Mouse (Mus musculus): ENCODE results near the gene Rrm2. TPM values are rescaled to one million over a fixed set of nuclear protein-coding genes. Genes with fewer than 3 reads are reported as not detected.

Gene Rrm2
- total RNA-seq, 2 experiments from 2014 or later = 6.3 to 7.6 TPM

- DNase-seq (ENCODE audit: low spot score in 2 of 2) = no peak
Measured at GRCm38 (mm10) chr12:24746579-24747296, 38.7 kb downstream of the Rrm2 start.

GRCm38 (mm10) chr12:24747297-24747696 is 39.3 kb downstream of the Rrm2 start:
- DNase-seq (ENCODE audit: low spot score in 2 of 2) = no peak

- DNase-seq (ENCODE audit: low spot score in 2 of 2) = no peak
Measured at GRCm38 (mm10) chr12:24750521-24750920, 42.5 kb downstream of the Rrm2 start.

- DNase-seq (ENCODE audit: low spot score in 2 of 2) = no peak
Measured at GRCm38 (mm10) chr12:24753680-24754079, 45.6 kb downstream of the Rrm2 start.

- DNase-seq (ENCODE audit: low spot score in 2 of 2) = no peak
Measured at GRCm38 (mm10) chr12:24754693-24755092, 46.7 kb downstream of the Rrm2 start.

- no peak for DNase-seq (ENCODE audit: low spot score in 2 of 2)
Measured at GRCm38 (mm10) chr12:24755471-24755870, 47.4 kb downstream of the Rrm2 start.

GRCm38 (mm10) chr12:24757387-24757786 is 49.3 kb downstream of the Rrm2 start:
- no peak for DNase-seq (ENCODE audit: low spot score in 2 of 2)

GRCm38 (mm10) chr12:24758374-24758773 is 50.3 kb downstream of the Rrm2 start:
- DNase-seq (ENCODE audit: low spot score in 2 of 2) = peak; percentile 55 to 62

GRCm38 (mm10) chr12:24762253-24762652 is 54.2 kb downstream of the Rrm2 start:
- DNase-seq (ENCODE audit: low spot score in 2 of 2) = no peak

Other genes starting within 250 kb of the Rrm2 start
- gene Taf1b, start 209.9 kb upstream of the Rrm2 start, total RNA-seq (2021) = 10 to 100 TPM; 28.3 to 31.7 TPM
- 10 to 100 TPM; 20.4 to 20.6 TPM for gene Grhl1, start 136.0 kb upstream of the Rrm2 start, total RNA-seq (2021)
- 1 to 10 TPM; 4.7 to 6.3 TPM for gene Klf11, start 57.0 kb upstream of the Rrm2 start, total RNA-seq (2021)
- gene Cys1, start 26.4 kb upstream of the Rrm2 start, total RNA-seq (2021) = 10 to 100 TPM; 13.4 to 14.2 TPM
- gene Mboat2, start 122.6 kb downstream of the Rrm2 start, total RNA-seq (2021) = 10 to 100 TPM; 62.6 to 69.3 TPM